Mouse (Mus musculus) hindbrain, embryonic 14.5 days (tissue): ENCODE results near the gene Tex13c2. TPM values are rescaled to one million over a fixed set of nuclear protein-coding genes. Genes with fewer than 3 reads are reported as not detected.

ENCODE experiments used
- ATAC-seq: fragments of 200-750 bp; cut with Nextera tagmentation; 2 replicates; pipeline ENCODE4 v1.8.0; 2017; ENCODE audit warnings: moderate number of reproducible peaks, mild to moderate bottlenecking, moderate TSS enrichment, moderate library complexity; ENCODE audit not compliant: low FRiP score
- DNase-seq: peaks from one replicate; pipeline ENCODE4 v3.0.0-alpha.2; 2015; ENCODE audit warnings: low spot score
- H3K27ac ChIP-seq: fragments of 300-500 bp; sonication (generic); 2 replicates; pipeline ENCODE4 v1.5.1; 2014; ENCODE audit warnings: mild to moderate bottlenecking, moderate library complexity
- H3K27me3 ChIP-seq: fragments of 300-500 bp; sonication (generic); 2 replicates; pipeline ENCODE4 v1.6.1; 2014; ENCODE audit warnings: mild to moderate bottlenecking, low read length, mixed read lengths; ENCODE audit not compliant: control insufficient read depth, insufficient read depth
- H3K36me3 ChIP-seq: fragments of 300-500 bp; sonication (generic); replicated peaks from 2 replicates; pipeline ENCODE4 v1.6.1; 2014; ENCODE audit not compliant: control insufficient read depth, insufficient read depth
- H3K4me1 ChIP-seq: fragments of 300-500 bp; sonication (generic); replicated peaks from 2 replicates; pipeline ENCODE4 v1.6.1; 2014; ENCODE audit warnings: antibody characterized with exemption, low read length, mixed read lengths; ENCODE audit not compliant: control insufficient read depth, insufficient read depth
- H3K4me2 ChIP-seq: fragments of 300-500 bp; sonication (generic); replicated peaks from 2 replicates; pipeline ENCODE4 v1.6.1; 2014; ENCODE audit warnings: mild to moderate bottlenecking, moderate library complexity
- H3K4me3 ChIP-seq: fragments of 300-500 bp; sonication (generic); replicated peaks from 2 replicates; pipeline ENCODE4 v1.5.1; 2014; ENCODE audit warnings: mild to moderate bottlenecking, low read length
- H3K9ac ChIP-seq: fragments of 300-500 bp; sonication (generic); 2 replicates; pipeline ENCODE4 v1.6.1; 2014
- H3K9me3 ChIP-seq: fragments of 300-500 bp; sonication (generic); 2 replicates; pipeline ENCODE4 v1.6.1; 2016; ENCODE audit warnings: low read length; ENCODE audit not compliant: control insufficient read depth
- WGBS: fragments of 180-500 bp; shearing (Covaris S2); extraction: QIAGEN DNeasy Blood & Tissue Kit; methylation state at CpG from one replicate; pipeline ENCODE4 v1.1.7; 2014; 5-methylcytosine and 5-hydroxymethylcytosine counted together
- polyA plus RNA-seq: library from polyadenylated mRNA; unstranded; fragments of >200 nt; fragmentation: Nextera tagmentation; extraction: Ambion mirVana; gene quantifications from 2 replicates; pipeline ENCODE4 v1.2.1, GENCODE M21; 2014

The Tex13c2 gene
- polyA plus RNA-seq: not detected in 2 replicates

DNA sequence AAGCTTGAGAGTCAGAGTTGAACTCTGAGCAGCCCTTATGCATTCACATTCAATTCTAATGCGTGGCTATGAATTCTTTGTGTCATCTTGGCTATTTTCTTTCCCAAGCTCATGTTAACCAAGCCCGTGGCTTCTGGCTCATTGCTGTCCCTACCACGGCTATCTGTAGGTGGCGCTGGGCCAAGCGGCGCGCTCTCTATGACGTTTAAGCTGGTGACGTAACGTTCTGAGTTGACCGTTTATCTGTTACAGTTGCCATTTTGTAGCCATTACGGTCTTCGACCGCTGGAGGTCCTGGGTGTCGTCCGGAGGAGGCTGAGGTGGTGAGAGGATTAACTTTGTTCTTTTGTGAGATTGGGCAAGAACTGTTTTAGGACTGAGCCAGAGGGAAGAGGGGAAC, at the start of gene Tex13c2:
Tex13c2 (plus strand) TSS at position 246 of the 400 bp plus-strand sequence.
- Histone ChIP-seq H3K4me1 (no peaks in the 10 kb centered on the region), H3K27ac (no peak within 1 kb of the TSS), H3K9ac (no peak within 1 kb of the TSS), H3K9me3 (no peaks in the 10 kb centered on the region), H3K4me2 (no peak within 1 kb of the TSS), H3K4me3 (no peak within 1 kb of the TSS), H3K27me3 (no peaks in the 10 kb centered on the region), H3K36me3 (no peaks in the 10 kb centered on the region)
- WGBS: 92% methylated on average over 16 of the region's 16 CpGs
- DNase-seq: no peak
- ATAC-seq: no peak

DNA sequence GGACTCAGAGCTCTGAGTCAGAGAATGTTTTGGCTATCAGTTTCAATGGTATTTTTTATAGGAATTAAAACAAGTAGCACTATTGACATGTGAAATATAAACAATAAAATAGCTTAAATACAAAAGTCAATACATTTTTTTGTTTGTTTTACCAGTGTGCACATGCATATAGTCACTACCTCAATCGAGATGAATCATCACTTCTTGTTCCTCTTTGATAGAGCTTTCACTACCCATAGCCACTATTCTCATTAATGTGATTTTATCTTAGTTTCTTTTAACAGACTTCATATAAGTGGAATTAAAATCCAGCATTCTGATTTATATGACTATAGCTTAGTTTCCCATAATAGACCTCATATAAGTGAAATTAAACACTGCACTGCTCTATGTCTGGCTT, 39.2 kb upstream of the Tex13c2 start:
- no peak for ATAC-seq
- WGBS: 70% methylated on average over 1 of the region's 1 CpGs
- no peaks in the 10 kb centered on the region for H3K36me3 ChIP-seq

DNA sequence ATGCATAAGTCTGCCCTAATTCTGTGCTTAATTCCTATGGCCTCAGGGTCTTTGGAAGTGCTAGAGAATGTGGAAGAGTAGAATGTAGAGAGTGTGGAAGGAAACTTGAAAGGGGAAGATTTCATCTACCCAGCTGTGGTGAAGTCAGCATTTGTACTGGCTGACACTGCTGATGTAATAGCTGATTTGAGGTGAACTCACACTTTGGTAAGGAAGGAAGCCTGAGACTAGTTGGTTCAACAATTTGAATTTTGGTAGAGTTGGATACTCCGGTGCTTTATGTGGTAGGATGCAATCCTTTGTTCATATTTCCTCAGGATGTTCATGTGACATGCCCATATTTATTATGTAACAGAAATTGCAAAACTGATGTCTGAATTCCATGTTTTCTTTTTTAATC, 36.5 kb upstream of the Tex13c2 start:
- no peak for DNase-seq
- Histone ChIP-seq H3K27me3 (no peaks in the 10 kb centered on the region), H3K4me2 (no peak overlapping the region), H3K9ac (no peak overlapping the region), H3K27ac (no peak overlapping the region), H3K4me1 (no peaks in the 10 kb centered on the region), H3K36me3 (no peaks in the 10 kb centered on the region), H3K4me3 (no peak overlapping the region), H3K9me3 (no peaks in the 10 kb centered on the region)
- ATAC-seq: no peak
- WGBS: 100% methylated on average over 1 of the region's 1 CpGs

More for the DNA sequence above, 39.2 kb upstream of the Tex13c2 start:
- H3K9ac ChIP-seq: no peak overlapping the region
- no peaks in the 10 kb centered on the region for H3K27me3 ChIP-seq
- no peak for DNase-seq
- H3K4me1 ChIP-seq: no peaks in the 10 kb centered on the region
- H3K27ac ChIP-seq: no peak overlapping the region
- H3K4me2 ChIP-seq: no peak overlapping the region
- H3K4me3 ChIP-seq: no peak overlapping the region
- no peaks in the 10 kb centered on the region for H3K9me3 ChIP-seq

DNA sequence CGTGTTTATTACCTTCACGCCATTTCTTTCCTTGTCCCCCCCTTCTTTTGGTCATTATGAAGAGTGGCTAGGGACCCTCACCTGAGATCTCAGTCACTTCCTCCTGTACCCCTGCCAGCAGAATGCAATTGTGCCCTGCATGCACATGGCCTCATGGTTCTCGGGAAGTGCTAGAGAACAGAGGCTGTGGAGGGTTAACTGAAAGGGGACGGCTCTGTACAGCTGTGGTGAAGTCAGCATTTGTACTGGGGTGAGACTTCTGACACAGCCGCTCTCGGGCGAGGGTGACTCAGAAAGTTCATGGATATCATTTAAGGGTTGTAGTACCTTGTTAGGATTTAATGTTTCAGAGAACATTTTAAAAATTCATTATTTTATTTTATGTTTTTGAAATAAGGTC, 35.0 kb upstream of the Tex13c2 start:
- DNase-seq: no peak
- Histone ChIP-seq H3K27ac (no peak overlapping the region), H3K9me3 (no peaks in the 10 kb centered on the region), H3K36me3 (no peaks in the 10 kb centered on the region), H3K9ac (no peak overlapping the region), H3K4me2 (no peak overlapping the region), H3K4me1 (no peaks in the 10 kb centered on the region), H3K4me3 (no peak overlapping the region), H3K27me3 (no peaks in the 10 kb centered on the region)
- 79% methylated on average over 7 of the region's 7 CpGs for WGBS
- ATAC-seq: no peak

- Histone ChIP-seq H3K9me3 (no peaks in the 10 kb centered on the region), H3K27ac (no peak overlapping the region), H3K4me3 (no peak overlapping the region), H3K27me3 (no peaks in the 10 kb centered on the region), H3K36me3 (no peaks in the 10 kb centered on the region), H3K9ac (no peak overlapping the region), H3K4me1 (no peaks in the 10 kb centered on the region), H3K4me2 (no peak overlapping the region)
- WGBS: 94% methylated on average over 8 of the region's 8 CpGs
- DNase-seq: no peak
- no peak for ATAC-seq
These were observed 845 bp downstream of the Tex13c2 start for GRCm38 (mm10) chrX:42490336-42490735.

DNA sequence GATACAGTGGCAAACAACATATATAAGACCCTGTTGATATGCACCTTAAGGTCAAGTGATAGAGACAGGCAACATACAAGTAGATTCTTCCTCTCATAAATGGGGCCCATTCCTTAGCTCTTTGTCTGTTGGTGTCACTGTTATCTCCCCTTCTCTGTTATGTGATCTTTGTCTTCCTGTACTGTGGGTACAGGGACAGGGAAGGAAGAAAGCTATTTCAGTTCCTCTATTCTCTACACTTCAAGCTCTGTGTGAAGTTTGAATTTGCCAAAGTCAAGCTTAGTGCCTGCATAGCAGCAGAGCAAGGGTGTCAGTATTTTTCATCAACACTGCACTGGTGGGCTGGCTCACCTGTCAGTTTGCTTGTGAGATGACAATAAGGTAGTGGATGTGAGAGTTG, 11.0 kb downstream of the Tex13c2 start:
- no peaks in the 10 kb centered on the region for H3K4me1 ChIP-seq
- no peak overlapping the region for H3K27ac ChIP-seq
- no peaks in the 10 kb centered on the region for H3K27me3 ChIP-seq
- H3K4me2 ChIP-seq: no peak overlapping the region
- DNase-seq (no peak), ATAC-seq (no peak)
- H3K4me3 ChIP-seq: no peak overlapping the region
- H3K9me3 ChIP-seq: no peaks in the 10 kb centered on the region
- no peak overlapping the region for H3K9ac ChIP-seq
- no peaks in the 10 kb centered on the region for H3K36me3 ChIP-seq

GRCm38 (mm10) chrX:42502291-42503043, 13.0 kb downstream of the Tex13c2 start, which contains the start of gene Sh2d1a:
TSS of gene Sh2d1a (plus strand) at chrX:42502453.
- H3K9ac ChIP-seq: no peak within 1 kb of the TSS
- H3K4me2 ChIP-seq: no peak within 1 kb of the TSS
- DNase-seq (no peak), ATAC-seq (no peak)
- H3K4me1 ChIP-seq: no peaks in the 10 kb centered on the region
- no peaks in the 10 kb centered on the region for H3K9me3 ChIP-seq
- H3K27me3 ChIP-seq: no peaks in the 10 kb centered on the region
- H3K4me3 ChIP-seq: no peak within 1 kb of the TSS
- H3K27ac ChIP-seq: no peak within 1 kb of the TSS
- WGBS: 75% methylated on average over 13 of the region's 13 CpGs
- no peaks in the 10 kb centered on the region for H3K36me3 ChIP-seq

DNA sequence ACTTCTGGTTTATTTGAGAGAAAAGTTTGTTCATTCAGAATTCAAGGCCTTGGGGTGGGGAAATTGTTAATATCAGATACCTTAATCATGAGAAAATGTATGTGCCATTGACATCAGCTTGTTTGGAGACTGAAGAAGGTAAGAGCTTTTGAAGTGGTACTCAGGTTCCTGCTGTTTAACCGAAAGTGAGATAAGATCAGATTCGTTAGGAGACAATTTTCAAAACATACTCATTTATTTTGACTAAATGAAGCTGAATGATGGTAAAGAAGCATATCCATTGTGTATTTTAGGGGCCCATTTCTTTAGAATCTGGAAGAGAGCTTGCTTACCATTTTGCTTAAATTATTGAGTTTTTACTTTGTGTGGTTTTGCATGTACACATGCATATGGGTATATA, 21.6 kb downstream of the Tex13c2 start:
- Histone ChIP-seq H3K9me3 (no peaks in the 10 kb centered on the region), H3K27ac (no peak overlapping the region), H3K9ac (no peak overlapping the region), H3K36me3 (no peaks in the 10 kb centered on the region), H3K4me1 (no peaks in the 10 kb centered on the region), H3K27me3 (no peaks in the 10 kb centered on the region), H3K4me3 (no peak overlapping the region), H3K4me2 (no peak overlapping the region)
- no peak for ATAC-seq
- no peak for DNase-seq
- 89% methylated on average over 2 of the region's 2 CpGs for WGBS

DNA sequence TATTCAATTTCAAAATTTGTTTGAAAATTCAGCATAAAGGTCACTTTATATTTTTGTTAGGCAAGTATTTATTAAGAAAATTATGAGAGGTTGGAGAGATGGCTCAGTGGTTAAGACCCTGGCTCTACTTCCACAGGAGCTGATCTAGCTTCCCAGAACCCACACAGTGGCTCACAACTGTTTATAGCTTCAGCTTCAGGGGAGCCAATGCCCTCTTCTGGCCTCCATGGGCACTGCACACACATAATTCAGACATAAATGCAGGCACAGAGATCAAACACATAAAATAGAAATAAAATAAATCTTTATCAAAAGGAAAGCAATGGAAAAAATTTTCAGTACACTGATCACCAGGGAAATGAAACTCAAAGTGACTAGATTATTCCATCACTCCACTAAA, 23.1 kb downstream of the Tex13c2 start:
- no peaks in the 10 kb centered on the region for H3K36me3 ChIP-seq
- no peaks in the 10 kb centered on the region for H3K9me3 ChIP-seq
- H3K4me3 ChIP-seq: no peak overlapping the region
- ATAC-seq: no peak
- no peak overlapping the region for H3K4me2 ChIP-seq
- no peaks in the 10 kb centered on the region for H3K4me1 ChIP-seq
- no peak overlapping the region for H3K9ac ChIP-seq
- DNase-seq: no peak
- H3K27ac ChIP-seq: no peak overlapping the region
- H3K27me3 ChIP-seq: no peaks in the 10 kb centered on the region

- H3K27ac ChIP-seq: no peak overlapping the region
These were observed 33.4 kb downstream of the Tex13c2 start for GRCm38 (mm10) chrX:42522868-42523267.

More at GRCm38 (mm10) chrX:42522868-42523267, 33.4 kb downstream of the Tex13c2 start:
- Histone ChIP-seq H3K9me3 (no peaks in the 10 kb centered on the region), H3K4me3 (no peak overlapping the region), H3K36me3 (no peaks in the 10 kb centered on the region), H3K27me3 (no peaks in the 10 kb centered on the region), H3K4me2 (no peak overlapping the region), H3K9ac (no peak overlapping the region), H3K4me1 (no peaks in the 10 kb centered on the region)
- no peak for DNase-seq
- ATAC-seq: no peak
- 90% methylated on average over 2 of the region's 2 CpGs for WGBS
